Mouse (Mus musculus) stomach, postnatal 0 days (tissue): ENCODE measurements around the gene Med13l.

Source experiments
- CTCF ChIP-seq: IDR thresholded peaks from 2 replicates; pipeline ENCODE4 v1.5.1; 2016; ENCODE audit warnings: antibody characterized with exemption, low read depth, mild to moderate bottlenecking, moderate library complexity
- EP300 ChIP-seq: optimal IDR thresholded peaks from 2 replicates; pipeline ENCODE3; 2016; ENCODE audit warnings: antibody characterized with exemption

DNA sequence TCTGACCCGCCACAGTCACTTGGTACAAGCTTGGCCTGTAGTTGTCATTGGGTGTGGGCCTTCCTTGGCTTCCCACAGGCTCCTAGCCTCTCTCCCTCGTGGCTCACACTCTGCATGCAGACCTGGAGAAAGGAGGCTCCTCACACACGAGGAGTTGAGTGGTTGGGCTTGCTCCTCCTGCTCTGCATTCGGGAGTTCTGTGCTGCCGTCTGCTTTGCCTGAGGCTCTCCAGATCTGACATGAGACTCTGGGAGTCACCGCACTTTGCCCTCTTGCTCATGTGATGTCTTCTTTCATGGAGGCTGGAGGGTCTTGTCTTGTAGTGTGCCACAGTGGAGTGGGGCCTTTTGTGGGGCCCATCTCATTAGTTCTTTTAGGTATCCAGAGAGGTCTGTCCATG, 26.1 kb downstream of the Med13l start:
- no peak for TF ChIP-seq CTCF
- TF ChIP-seq EP300 = no peak
